27 mouse cellular contexts compared by ENCODE assay signal in the genomic region with DNA sequence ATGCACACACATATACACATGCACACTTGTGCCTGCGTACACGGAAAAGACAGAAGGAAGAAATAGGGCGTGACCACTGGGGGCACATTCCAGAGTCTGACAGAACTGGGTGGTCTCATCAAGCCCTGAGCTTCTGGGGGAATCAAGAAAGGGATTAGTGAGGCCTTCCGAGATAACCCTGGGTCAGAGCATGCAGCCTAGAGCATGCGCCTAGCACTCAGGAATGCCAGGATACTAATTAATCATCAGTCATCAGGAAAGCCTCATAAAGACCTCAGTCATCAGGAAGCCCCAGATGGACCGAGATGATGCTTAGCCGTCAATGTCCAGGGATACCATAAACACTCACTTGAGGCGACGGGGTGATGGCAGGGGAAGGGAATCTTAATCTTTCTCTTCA. TPM values are rescaled to one million over a fixed set of nuclear protein-coding genes. Genes with fewer than 3 reads are reported as not detected.
DNase-seq lines count a peak whose midpoint lies in the region; TF ChIP-seq lines count a peak whose summit lies in the region.
"Had no signal": no experiment of that assay in that cellular context is flagged by ENCODE, and none has a peak within 500 bp of the region (broad histone marks: within the 10 kb centered on the region; RNA-seq: fewer than 3 reads in every experiment).

No protein-coding gene starts in this region.

- WGBS in heart, embryonic 10.5 days, result 35% methylated on average over 9 of the region's 9 CpGs

- H3K27ac ChIP-seq in heart, embryonic 10.5 days, result peak overlapping the region; percentile 68; the same call in 1 of the 2 replicates
- H3K27ac ChIP-seq in left cerebral cortex, adult 2 months, result peak overlapping the region; percentile 61
- peak overlapping the region; percentile 25; the same call in 1 of the 2 replicates for H3K27ac ChIP-seq in cortical plate, adult 2 months (ENCODE audit: insufficient read depth, low read length)
- H3K27ac ChIP-seq: embryonic facial prominence, embryonic 13.5 days; embryonic facial prominence, embryonic 15.5 days; forebrain, embryonic 10.5 days; forebrain, embryonic 13.5 days; forebrain, embryonic 15.5 days had no signal

- H3K9me3 ChIP-seq in heart, embryonic 10.5 days, result no peaks in the 10 kb centered on the region
- H3K9me3 ChIP-seq: embryonic facial prominence, embryonic 13.5 days; embryonic facial prominence, embryonic 15.5 days; forebrain, embryonic 10.5 days; forebrain, embryonic 13.5 days; forebrain, embryonic 15.5 days had no signal

- no peak for TF ChIP-seq CTCF in left cerebral cortex, adult 2 months (IDR thresholded peaks at IDR 0.05)
- no peak for TF ChIP-seq CTCF in cortical plate, adult 2 months (IDR thresholded peaks at IDR 0.05; ENCODE audit: extremely low read depth, insufficient read depth, low read length)

- no peak for DNase-seq in heart, embryonic 10.5 days (ENCODE audit: low spot score)
- DNase-seq in heart, adult 11 months, result no peak
- DNase-seq in left cerebral cortex, adult 2 months (ENCODE audit: extremely low spot score in 1 of 2, low spot score in 2 of 2), result no peak
- no peak for DNase-seq in left cerebral cortex, postnatal 25 days (ENCODE audit: low spot score in 2 of 2)
- peak; percentile 74 for DNase-seq in yolk sac, embryonic 10.5 days (ENCODE audit: low spot score)
- DNase-seq in adrenal gland, postnatal 36 days, result no peak
- DNase-seq: adrenal gland, adult 2 months; adrenal gland, postnatal 10 days; adrenal gland, postnatal 25 days; cerebellum, adult 11-12 months; cerebellum, adult 2 months; cerebellum, adult 9-10 months; cerebellum, postnatal 10 days; cerebellum, postnatal 25 days; embryo, embryonic 11 days; forebrain, postnatal 0 days had no signal

- no peaks in the 10 kb centered on the region for H3K36me3 ChIP-seq in heart, embryonic 10.5 days
- H3K36me3 ChIP-seq: embryonic facial prominence, embryonic 13.5 days; embryonic facial prominence, embryonic 15.5 days; forebrain, embryonic 10.5 days; forebrain, embryonic 15.5 days had no signal

- H3K4me3 ChIP-seq in heart, embryonic 10.5 days, result no peak overlapping the region
- H3K4me3 ChIP-seq in left cerebral cortex, adult 2 months, result no peak overlapping the region
- H3K4me3 ChIP-seq in cortical plate, adult 2 months (ENCODE audit: insufficient read depth, low read length), result no peak overlapping the region
- H3K4me3 ChIP-seq: embryonic facial prominence, embryonic 13.5 days; embryonic facial prominence, embryonic 15.5 days; erythroblast, embryonic 14.5 days; forebrain, embryonic 10.5 days; forebrain, embryonic 13.5 days; forebrain, embryonic 15.5 days had no signal

- intact Hi-C loops in left cerebral cortex, adult 2 months (cut with DNase I), result no loop called here
- intact Hi-C loops in left cerebral cortex, postnatal 25 days (cut with DNase I), result no loop called here

- H3K27me3 ChIP-seq in heart, embryonic 10.5 days (ENCODE audit: insufficient read depth, poor library complexity, severe bottlenecking), result no peaks in the 10 kb centered on the region
- H3K27me3 ChIP-seq: forebrain, embryonic 13.5 days; forebrain, embryonic 15.5 days had no signal

- H3K4me1 ChIP-seq in heart, embryonic 10.5 days, result peaks cover 74% of the 10 kb centered on the region
- peaks cover 4% of the 10 kb centered on the region for H3K4me1 ChIP-seq in cortical plate, adult 2 months (ENCODE audit: control insufficient read depth, insufficient read depth, low read length)

- TF ChIP-seq POLR2A in cortical plate, adult 2 months (IDR thresholded peaks at IDR 0.05; ENCODE audit: extremely low read depth, insufficient read depth, low read length), result no peak

RNA-seq across cellular contexts. Expression of gene Efhd2, which starts 5.2 kb away (rescaled TPM):
- polyA plus RNA-seq in heart, embryonic 10.5 days (2016; fragmentation: Nextera tagmentation; extraction: Ambion mirVana), result 139 and 151 TPM in 2 replicates
- 100 to 1,000 TPM; 271 to 279 TPM for total RNA-seq in left cerebral cortex, adult 2 months (2021)
- 100 to 1,000 TPM; 204 to 233 TPM for total RNA-seq in left cerebral cortex, postnatal 25 days (2021)
- polyA plus RNA-seq in cortical plate, adult 2 months (2012; rRNA removed), result 360 and 365 TPM in 2 replicates
- 10 to 100 TPM; 23.1 to 29.1 TPM for total RNA-seq in adrenal gland, postnatal 36 days (2021)

RNA-seq across cellular contexts. Expression of gene Ctrc, which starts 33.7 kb away (rescaled TPM):
- polyA plus RNA-seq in heart, embryonic 10.5 days (2016; fragmentation: Nextera tagmentation; extraction: Ambion mirVana), result not detected in 2 replicates
- total RNA-seq in left cerebral cortex, adult 2 months (2021), result not detected
- not detected for total RNA-seq in left cerebral cortex, postnatal 25 days (2021)
- polyA plus RNA-seq in cortical plate, adult 2 months (2012; rRNA removed), result not detected in 2 replicates
- total RNA-seq in adrenal gland, postnatal 36 days (2021), result not detected
- total RNA-seq: adrenal gland, adult 2 months; adrenal gland, postnatal 10 days; adrenal gland, postnatal 25 days; ES-E14; forebrain, postnatal 0 days; MEL had no signal
- polyA plus RNA-seq: adrenal gland, adult 2 months; C2C12; cerebellum, adult 2 months; embryonic facial prominence, embryonic 11.5 days; embryonic facial prominence, embryonic 13.5 days; embryonic facial prominence, embryonic 15.5 days; erythroblast, embryonic 14.5 days; forebrain, embryonic 10.5 days; forebrain, embryonic 13.5 days; forebrain, embryonic 15.5 days; forebrain, postnatal 0 days had no signal

RNA-seq across cellular contexts. Expression of gene Cela2a, which starts 53.9 kb away (rescaled TPM):
- polyA plus RNA-seq in heart, embryonic 10.5 days (2016; fragmentation: Nextera tagmentation; extraction: Ambion mirVana), result not detected in 2 replicates
- total RNA-seq in left cerebral cortex, adult 2 months (2021), result not detected
- not detected for total RNA-seq in left cerebral cortex, postnatal 25 days (2021)
- polyA plus RNA-seq in cortical plate, adult 2 months (2012; rRNA removed), result 0.13 and 0.17 TPM in 2 replicates
- total RNA-seq in adrenal gland, postnatal 36 days (2021), result not detected
- total RNA-seq: adrenal gland, adult 2 months; adrenal gland, postnatal 10 days; forebrain, postnatal 0 days; MEL had no signal
- polyA plus RNA-seq: C2C12; embryonic facial prominence, embryonic 11.5 days; embryonic facial prominence, embryonic 13.5 days; embryonic facial prominence, embryonic 15.5 days; erythroblast, embryonic 14.5 days; forebrain, embryonic 10.5 days; forebrain, embryonic 15.5 days had no signal

Comparison
In these comparisons a context has a peak if more than half of its experiments do, and no peak if none do; other contexts are left out.
1. RNA of gene Efhd2, which starts 5.2 kb away (total RNA-seq): 271 to 279 TPM in left cerebral cortex, adult 2 months and 204 to 233 TPM in left cerebral cortex, postnatal 25 days; 23.1 to 29.1 TPM in adrenal gland, postnatal 36 days; every median in the first group is over 4 times any median in the second.
2. Peak in every context shown above with its lines, with median percentiles within 50 percentile points of each other: H3K27ac ChIP-seq.